Mouse (Mus musculus) midbrain, postnatal 0 days (tissue): ENCODE measurements at regions not wholly inside any gene's neighbourhood (a gene's known extent, or its start where the extent isn't known, plus 50 kb on each side); places are given as distances from the start of the nearest gene placed in this dataset.

Experiments used
- ATAC-seq: fragments of 200-750 bp; cut with Nextera tagmentation; 2 replicates; pipeline ENCODE4 v1.8.0; 2017; ENCODE audit warnings: moderate number of reproducible peaks, mild to moderate bottlenecking, moderate TSS enrichment, moderate library complexity; ENCODE audit not compliant: low FRiP score
- DNase-seq: peaks from one replicate; pipeline ENCODE4 v3.0.0-alpha.2; 2015; ENCODE audit warnings: low spot score
- H3K27ac ChIP-seq: fragments of 300-500 bp; sonication (generic); 2 replicates; pipeline ENCODE4 v1.5.1; 2014; ENCODE audit warnings: low read depth, mild to moderate bottlenecking, low read length, mixed read lengths
- H3K27me3 ChIP-seq: fragments of 300-500 bp; sonication (generic); 2 replicates; pipeline ENCODE4 v1.6.1; 2014; ENCODE audit warnings: low read length, control low read depth, mixed read lengths; ENCODE audit not compliant: insufficient read depth
- H3K36me3 ChIP-seq: fragments of 300-500 bp; sonication (generic); 2 replicates; pipeline ENCODE4 v1.6.1; 2014; ENCODE audit warnings: low read length, control low read depth, mixed read lengths; ENCODE audit not compliant: insufficient read depth
- H3K4me1 ChIP-seq: fragments of 300-500 bp; sonication (generic); 2 replicates; pipeline ENCODE4 v1.6.1; 2014; ENCODE audit warnings: mild to moderate bottlenecking, control low read depth, antibody characterized with exemption, low read length, mixed read lengths; ENCODE audit not compliant: insufficient read depth
- H3K4me2 ChIP-seq: fragments of 300-500 bp; sonication (generic); 2 replicates; pipeline ENCODE4 v1.6.1; 2014; ENCODE audit warnings: low read depth, mild to moderate bottlenecking, low read length, mixed read lengths; ENCODE audit not compliant: poor library complexity, severe bottlenecking
- H3K4me3 ChIP-seq: fragments of 300-500 bp; sonication (generic); 2 replicates; pipeline ENCODE4 v1.5.1; 2014; ENCODE audit warnings: low read depth, mild to moderate bottlenecking, low read length, moderate library complexity
- H3K9ac ChIP-seq: fragments of 300-500 bp; sonication (generic); replicated peaks from 2 replicates; pipeline ENCODE4 v1.6.1; 2014; ENCODE audit warnings: mild to moderate bottlenecking, low read length, moderate library complexity, mixed read lengths; ENCODE audit not compliant: poor library complexity, severe bottlenecking
- H3K9me3 ChIP-seq: fragments of 300-500 bp; sonication (generic); 2 replicates; pipeline ENCODE4 v1.6.1; 2016; ENCODE audit warnings: low read length, control low read depth
- CTCF ChIP-seq: IDR thresholded peaks from 2 replicates; pipeline ENCODE4 v1.5.1; 2016; ENCODE audit warnings: antibody characterized with exemption, mild to moderate bottlenecking
- WGBS: fragments of 180-500 bp; shearing (Covaris S2); extraction: QIAGEN DNeasy Blood & Tissue Kit; methylation state at CpG from one replicate; pipeline ENCODE4 v1.1.7; 2014; 5-methylcytosine and 5-hydroxymethylcytosine counted together

DNA sequence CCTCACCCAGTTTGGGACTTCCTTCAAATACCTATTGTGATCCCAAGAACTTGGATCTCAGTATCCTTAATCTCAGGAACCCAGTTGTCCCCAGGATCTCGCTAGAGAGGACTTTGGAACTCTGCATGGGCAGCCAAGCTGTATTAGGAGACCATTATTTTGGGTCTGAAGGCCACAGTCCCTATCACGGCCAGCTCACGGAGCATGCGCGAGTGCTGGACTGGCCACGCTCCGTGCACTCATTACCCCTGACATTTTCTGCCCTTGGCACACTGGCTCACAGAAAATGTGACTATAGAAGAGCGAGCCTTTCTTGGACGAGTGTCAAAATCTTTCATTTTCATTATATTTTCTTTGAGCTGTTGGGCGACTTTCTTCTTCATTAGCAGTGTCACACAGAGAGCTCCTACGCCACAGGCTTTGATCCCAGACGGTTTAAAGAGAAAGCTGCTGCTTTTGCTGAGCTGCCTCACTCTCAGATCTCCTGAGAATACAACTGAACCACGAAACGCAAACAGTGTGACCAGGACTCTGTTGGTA lies 79.4 kb upstream of the Slc25a36 start:
- H3K4me1 ChIP-seq = no peaks in the 10 kb centered on the region
- no peaks in the 10 kb centered on the region for H3K27me3 ChIP-seq
- H3K4me2 ChIP-seq = no peak overlapping the region
- no peak overlapping the region for H3K9ac ChIP-seq
- TF ChIP-seq CTCF = no peak
- no peak overlapping the region for H3K27ac ChIP-seq
- 64% methylated on average over 14 of the region's 14 CpGs for WGBS
- no peak overlapping the region for H3K4me3 ChIP-seq
- peak; percentile 34 for DNase-seq
- no peak for ATAC-seq
- H3K36me3 ChIP-seq = no peaks in the 10 kb centered on the region
- H3K9me3 ChIP-seq = no peaks in the 10 kb centered on the region

GRCm38 (mm10) chr9:97189646-97190045 lies 78.7 kb upstream of the Slc25a36 start:
- H3K36me3 ChIP-seq = no peaks in the 10 kb centered on the region
- TF ChIP-seq CTCF = no peak
- no peaks in the 10 kb centered on the region for H3K9me3 ChIP-seq
- DNase-seq (no peak), ATAC-seq (no peak)
- H3K4me3 ChIP-seq = no peak overlapping the region
- 88% methylated on average over 4 of the region's 4 CpGs for WGBS
- H3K27ac ChIP-seq = no peak overlapping the region
- no peak overlapping the region for H3K4me2 ChIP-seq
- H3K27me3 ChIP-seq = no peaks in the 10 kb centered on the region
- no peaks in the 10 kb centered on the region for H3K4me1 ChIP-seq
- H3K9ac ChIP-seq = no peak overlapping the region

DNA sequence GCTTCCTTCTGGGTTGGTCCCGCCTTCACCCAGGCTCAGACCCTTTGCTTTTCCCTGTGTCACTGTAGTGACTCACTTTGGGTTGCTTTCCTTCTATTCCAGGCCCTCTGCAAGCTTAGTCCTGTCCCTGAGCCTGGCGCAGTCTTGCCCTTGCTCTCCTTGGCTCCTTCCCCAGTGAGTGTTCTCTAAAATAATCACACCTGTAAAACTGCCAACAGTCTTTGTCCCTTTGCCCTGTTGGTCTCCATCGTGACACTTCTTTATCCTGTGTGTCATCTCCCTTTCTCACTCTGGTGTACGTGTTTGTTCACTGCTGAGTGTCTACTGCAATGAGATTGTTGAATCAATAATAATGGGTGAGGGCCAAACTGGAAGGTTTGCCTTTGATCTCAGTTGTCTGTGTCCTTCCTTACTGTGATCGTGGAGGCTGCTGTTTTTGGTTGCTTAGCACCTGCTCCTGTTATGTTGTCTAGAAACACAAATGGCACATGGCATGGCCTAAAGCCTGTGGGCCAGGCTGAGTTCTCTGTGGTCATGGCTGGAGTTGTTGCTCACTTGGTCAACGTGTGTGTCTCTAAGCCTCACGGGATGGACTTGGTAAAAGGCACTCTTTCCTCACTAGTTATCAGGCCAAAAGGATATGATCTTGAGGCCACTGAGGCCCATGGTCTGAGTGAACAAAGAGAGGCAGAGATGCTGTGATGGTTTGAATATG lies 77.8 kb upstream of the Slc25a36 start:
- Histone ChIP-seq H3K4me3 (no peak overlapping the region), H3K27me3 (no peaks in the 10 kb centered on the region), H3K27ac (no peak overlapping the region), H3K36me3 (no peaks in the 10 kb centered on the region), H3K9me3 (no peaks in the 10 kb centered on the region), H3K4me2 (no peak overlapping the region), H3K4me1 (no peaks in the 10 kb centered on the region), H3K9ac (no peak overlapping the region)
- DNase-seq = no peak
- no peak for TF ChIP-seq CTCF
- 76% methylated on average over 7 of the region's 7 CpGs for WGBS
- ATAC-seq = no peak

GRCm38 (mm10) chr9:97173230-97173951 lies 62.4 kb upstream of the Slc25a36 start:
- H3K4me2 ChIP-seq = no peak overlapping the region
- WGBS = 74% methylated on average over 5 of the region's 5 CpGs
- no peaks in the 10 kb centered on the region for H3K36me3 ChIP-seq
- no peak for TF ChIP-seq CTCF
- no peak for ATAC-seq
- H3K4me3 ChIP-seq = no peak overlapping the region
- no peak for DNase-seq
- no peak overlapping the region for H3K27ac ChIP-seq
- no peaks in the 10 kb centered on the region for H3K9me3 ChIP-seq
- no peaks in the 10 kb centered on the region for H3K4me1 ChIP-seq
- no peak overlapping the region for H3K9ac ChIP-seq
- H3K27me3 ChIP-seq = no peaks in the 10 kb centered on the region

DNA sequence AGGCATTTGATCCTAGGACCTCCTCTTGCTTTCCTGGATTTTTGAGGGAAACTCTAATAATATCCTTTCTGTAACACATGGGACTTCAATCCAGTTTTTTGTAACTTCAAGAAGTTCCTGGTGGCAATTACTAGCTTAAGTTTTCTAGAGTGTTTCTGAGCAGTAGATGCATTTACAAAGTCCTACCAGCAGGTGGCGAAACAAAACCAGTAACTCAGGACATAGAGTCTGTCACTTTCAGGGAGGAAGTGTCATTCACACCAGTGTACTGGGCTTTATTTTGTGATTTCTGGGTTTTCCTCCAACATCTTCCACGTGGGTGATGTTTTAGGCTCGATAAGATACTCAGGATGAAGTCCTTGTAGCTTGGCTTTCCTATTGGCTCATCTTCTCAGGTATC lies 61.1 kb upstream of the Slc25a36 start:
- Histone ChIP-seq H3K27me3 (no peaks in the 10 kb centered on the region), H3K4me3 (no peak overlapping the region), H3K4me1 (no peaks in the 10 kb centered on the region), H3K9ac (no peak overlapping the region), H3K36me3 (no peaks in the 10 kb centered on the region), H3K4me2 (no peak overlapping the region), H3K9me3 (no peaks in the 10 kb centered on the region), H3K27ac (no peak overlapping the region)
- WGBS = 8% methylated on average over 3 of the region's 3 CpGs
- DNase-seq = peak; percentile 71
- peak; percentile 83 for TF ChIP-seq CTCF
- no peak for ATAC-seq

GRCm38 (mm10) chr9:97171484-97171883 lies 60.5 kb upstream of the Slc25a36 start:
- H3K4me1 ChIP-seq = no peaks in the 10 kb centered on the region
- TF ChIP-seq CTCF = no peak
- H3K9me3 ChIP-seq = no peaks in the 10 kb centered on the region
- 94% methylated on average over 4 of the region's 4 CpGs for WGBS
- H3K27ac ChIP-seq = no peak overlapping the region
- H3K4me2 ChIP-seq = no peak overlapping the region
- no peak overlapping the region for H3K4me3 ChIP-seq
- no peak for DNase-seq
- no peaks in the 10 kb centered on the region for H3K36me3 ChIP-seq
- no peak overlapping the region for H3K9ac ChIP-seq
- no peak for ATAC-seq
- no peaks in the 10 kb centered on the region for H3K27me3 ChIP-seq
